Mouse (Mus musculus): ENCODE results near the gene Eef2.
"Not testable (repeated sequence)": the region's sequence is repeated elsewhere in the genome, so short reads cannot be mapped to it uniquely, and the experiment has no call there.

The Eef2 gene

GRCm38 (mm10) chr10:81201807-81202758 lies 25.7 kb downstream of the Eef2 start, which contains the start of gene Nmrk2:
Nmrk2 (minus strand) TSS chr10:81202051.
- DNase-seq (ENCODE audit: low spot score in 2 of 2): no peak

GRCm38 (mm10) chr10:81202978-81203720 lies 26.7 kb downstream of the Eef2 start:
- no peak for DNase-seq (ENCODE audit: low spot score in 2 of 2)

GRCm38 (mm10) chr10:81204137-81204536 lies 27.7 kb downstream of the Eef2 start:
- no peak for DNase-seq (ENCODE audit: low spot score in 2 of 2)

- no peak for DNase-seq (ENCODE audit: low spot score in 2 of 2)
Observed at GRCm38 (mm10) chr10:81210154-81210553, 33.7 kb downstream of the Eef2 start.

- no peak for DNase-seq (ENCODE audit: low spot score in 2 of 2)
Observed at GRCm38 (mm10) chr10:81216260-81216659, 39.8 kb downstream of the Eef2 start.

- no peak for DNase-seq (ENCODE audit: low spot score in 2 of 2)
Observed at GRCm38 (mm10) chr10:81216810-81217209, 40.4 kb downstream of the Eef2 start.

- DNase-seq (ENCODE audit: low spot score in 2 of 2): not testable (repeated sequence)
Observed at GRCm38 (mm10) chr10:81217267-81217666, 40.8 kb downstream of the Eef2 start.

- DNase-seq (ENCODE audit: low spot score in 2 of 2): peak; percentile 72 to 85
Observed at GRCm38 (mm10) chr10:81217964-81218363, 41.5 kb downstream of the Eef2 start.

GRCm38 (mm10) chr10:81221402-81222015 lies 45.1 kb downstream of the Eef2 start:
- peak in 1 of 2 experiments; percentile 32 for DNase-seq (ENCODE audit: low spot score in 2 of 2)

- DNase-seq (ENCODE audit: low spot score in 2 of 2): not testable (repeated sequence)
Observed at GRCm38 (mm10) chr10:81223731-81224130, 47.3 kb downstream of the Eef2 start.

GRCm38 (mm10) chr10:81229735-81230437 lies 53.5 kb downstream of the Eef2 start:
- no peak for DNase-seq (ENCODE audit: low spot score in 2 of 2)

- no peak for DNase-seq (ENCODE audit: low spot score in 2 of 2)
Observed at GRCm38 (mm10) chr10:81230438-81231332, 54.3 kb downstream of the Eef2 start, which contains the start of gene Atcay. Atcay (minus strand) TSS chr10:81230833.

- no peak for DNase-seq (ENCODE audit: low spot score in 2 of 2)
Observed at GRCm38 (mm10) chr10:81231436-81231835, 55.0 kb downstream of the Eef2 start.
